Mouse (Mus musculus) kidney, adult 11 months (tissue): ENCODE data around the gene Hist2h3c1.
"Not testable (repeated sequence)": the region's sequence is repeated elsewhere in the genome, so short reads cannot be mapped to it uniquely, and the experiment has no call there.

ENCODE experiments used
- DNase-seq: peaks from one replicate; pipeline ENCODE4 v3.0.0; 2022

The Hist2h3c1 gene

GRCm38 (mm10) chr3:96246427-96246856 is at the start of gene Hist2h3c1:
Gene Hist2h3c1, plus strand, starts transcription at chr3:96246685.
- DNase-seq, result not testable (repeated sequence)

- DNase-seq, result peak; percentile 89
Measured at GRCm38 (mm10) chr3:96197129-96197749, 49.2 kb upstream of the Hist2h3c1 start.

GRCm38 (mm10) chr3:96198181-96198580 is 48.3 kb upstream of the Hist2h3c1 start:
- DNase-seq, result peak; percentile 46

- DNase-seq, result not testable (repeated sequence)
Measured at GRCm38 (mm10) chr3:96198601-96199251, 47.8 kb upstream of the Hist2h3c1 start.

- DNase-seq, result no peak
Measured at GRCm38 (mm10) chr3:96199731-96200130, 46.8 kb upstream of the Hist2h3c1 start.

- DNase-seq, result no peak
Measured at GRCm38 (mm10) chr3:96207819-96208218, 38.7 kb upstream of the Hist2h3c1 start.

- DNase-seq, result no peak
Measured at GRCm38 (mm10) chr3:96209242-96209641, 37.2 kb upstream of the Hist2h3c1 start.

- peak; percentile 37 for DNase-seq
Measured at GRCm38 (mm10) chr3:96219191-96219641, 27.3 kb upstream of the Hist2h3c1 start.

- DNase-seq, result peak; percentile 83
Measured at GRCm38 (mm10) chr3:96219661-96220130, 26.8 kb upstream of the Hist2h3c1 start, which contains the start of the genes Bola1 and Hist2h2ab. Gene Bola1, minus strand, starts transcription at chr3:96219709. Gene Hist2h2ab, plus strand, starts transcription at chr3:96219865.

GRCm38 (mm10) chr3:96220131-96220764 is 26.2 kb upstream of the Hist2h3c1 start:
- not testable (repeated sequence) for DNase-seq

GRCm38 (mm10) chr3:96220765-96221639 is 25.5 kb upstream of the Hist2h3c1 start, which contains the start of the genes Hist2h2ac and Hist2h2be:
Gene Hist2h2ac, minus strand, starts transcription at chr3:96220880.
Gene Hist2h2be, plus strand, starts transcription at chr3:96221119.
- peak; percentile 93 for DNase-seq

- no peak for DNase-seq
Measured at GRCm38 (mm10) chr3:96221640-96222038, 24.8 kb upstream of the Hist2h3c1 start.

- DNase-seq, result no peak
Measured at GRCm38 (mm10) chr3:96222774-96223173, 23.7 kb upstream of the Hist2h3c1 start.

GRCm38 (mm10) chr3:96225421-96225820 is 21.1 kb upstream of the Hist2h3c1 start:
- no peak for DNase-seq

GRCm38 (mm10) chr3:96226695-96227648 is 19.5 kb upstream of the Hist2h3c1 start:
- no peak for DNase-seq

GRCm38 (mm10) chr3:96228828-96229227 is 17.7 kb upstream of the Hist2h3c1 start:
- no peak for DNase-seq

- DNase-seq, result no peak
Measured at GRCm38 (mm10) chr3:96230404-96230803, 16.1 kb upstream of the Hist2h3c1 start.

- DNase-seq, result no peak
Measured at GRCm38 (mm10) chr3:96230910-96231757, 15.4 kb upstream of the Hist2h3c1 start.

GRCm38 (mm10) chr3:96231758-96232120 is 14.7 kb upstream of the Hist2h3c1 start:
- DNase-seq, result no peak

- no peak for DNase-seq
Measured at GRCm38 (mm10) chr3:96234914-96235313, 11.6 kb upstream of the Hist2h3c1 start.
